Mouse (Mus musculus) heart, postnatal 0 days (tissue): ENCODE results near the gene Gm15056. TPM values are rescaled to one million over a fixed set of nuclear protein-coding genes. Genes with fewer than 3 reads are reported as not detected.

Experiments
- ATAC-seq: fragments of 200-750 bp; cut with Nextera tagmentation; 2 replicates; pipeline ENCODE4 v1.8.0; 2017; ENCODE audit warnings: low read depth, moderate number of reproducible peaks, moderate library complexity; ENCODE audit not compliant: insufficient read depth
- DNase-seq: peaks from one replicate; pipeline ENCODE4 v3.0.0-alpha.2; 2016; ENCODE audit warnings: low spot score
- H3K27ac ChIP-seq: fragments of 300-500 bp; sonication (generic); 2 replicates; pipeline ENCODE4 v1.5.1; 2014; ENCODE audit warnings: low read depth, mild to moderate bottlenecking
- H3K27me3 ChIP-seq: fragments of 300-500 bp; sonication (generic); 2 replicates; pipeline ENCODE4 v1.6.1; 2014; ENCODE audit warnings: low read length, mixed read lengths; ENCODE audit not compliant: control insufficient read depth, insufficient read depth
- H3K36me3 ChIP-seq: fragments of 300-500 bp; sonication (generic); replicated peaks from 2 replicates; pipeline ENCODE4 v1.6.1; 2014; ENCODE audit warnings: low read length, mixed read lengths; ENCODE audit not compliant: control insufficient read depth, insufficient read depth
- H3K4me1 ChIP-seq: fragments of 300-500 bp; sonication (generic); 2 replicates; pipeline ENCODE4 v1.6.1; 2014; ENCODE audit warnings: antibody characterized with exemption; ENCODE audit not compliant: control insufficient read depth, insufficient read depth
- H3K4me2 ChIP-seq: fragments of 300-500 bp; sonication (generic); 2 replicates; pipeline ENCODE4 v1.6.1; 2014; ENCODE audit warnings: low read depth, mild to moderate bottlenecking, low read length, moderate library complexity
- H3K4me3 ChIP-seq: fragments of 300-500 bp; sonication (generic); 2 replicates; pipeline ENCODE4 v1.5.1; 2014; ENCODE audit warnings: low read depth, low read length
- H3K9ac ChIP-seq: fragments of 300-500 bp; sonication (generic); replicated peaks from 2 replicates; pipeline ENCODE4 v1.6.1; 2014; ENCODE audit warnings: low read depth, low read length, mixed read lengths
- H3K9me3 ChIP-seq: fragments of 300-500 bp; sonication (generic); replicated peaks from 2 replicates; pipeline ENCODE4 v1.6.1; 2016; ENCODE audit warnings: low read length; ENCODE audit not compliant: control insufficient read depth
- CTCF ChIP-seq: IDR thresholded peaks from 2 replicates; pipeline ENCODE4 v1.5.1; 2016; ENCODE audit warnings: antibody characterized with exemption, control low read depth, low read depth
- EP300 ChIP-seq: IDR thresholded peaks from 2 replicates; pipeline ENCODE4 v1.6.1; 2016; ENCODE audit warnings: antibody characterized with exemption, low read depth
- WGBS: fragments of 180-500 bp; shearing (Covaris S2); extraction: QIAGEN DNeasy Blood & Tissue Kit; methylation state at CpG from one replicate; pipeline ENCODE4 v1.1.7; 2014; 5-methylcytosine and 5-hydroxymethylcytosine counted together
- polyA plus RNA-seq: library from polyadenylated mRNA; unstranded; fragments of >200 nt; fragmentation: Nextera tagmentation; extraction: Ambion mirVana; gene quantifications from 2 replicates; pipeline ENCODE4 v1.2.1, GENCODE M21; 2015
- total RNA-seq: library from RNA; depleted of rRNA; stranded (reverse); fragments of >200 nt; gene quantifications from 2 replicates; pipeline ENCODE4 v1.2.3, GENCODE M21; 2014; ENCODE audit warnings: low replicate concordance; rRNA removed

Gene Gm15056
- total and polyA plus RNA-seq, 2 experiments from 2014 or later, result not detected

DNA sequence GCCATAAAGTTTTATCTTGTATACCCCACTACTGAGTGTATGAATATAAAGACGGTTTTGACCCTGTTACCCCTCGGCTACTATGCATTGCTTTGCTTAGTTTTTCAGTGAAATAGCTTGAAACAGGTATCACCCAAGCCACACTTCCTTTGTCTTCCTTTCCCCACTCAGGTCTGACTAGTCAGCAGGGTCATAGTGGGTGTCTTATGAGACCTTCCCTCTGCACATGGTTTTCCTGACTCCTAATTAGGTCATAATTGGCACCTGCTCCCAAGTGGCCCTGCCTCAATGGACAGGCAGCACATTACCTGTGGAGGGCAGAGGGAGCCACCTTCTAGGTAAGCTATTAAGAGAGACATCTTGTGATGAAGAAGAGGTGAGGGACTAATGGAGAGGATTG lies 10.1 kb downstream of the Gm15056 start, which contains the start of gene Defb33:
TSS of gene Defb33 (plus strand) at position 301 of the 400 bp plus-strand sequence.
- Histone ChIP-seq H3K9me3 (peaks cover 8% of the 10 kb centered on the region; the same call in 1 of the 2 replicates), H3K4me1 (no peaks in the 10 kb centered on the region), H3K36me3 (no peaks in the 10 kb centered on the region), H3K9ac (no peak within 1 kb of the TSS), H3K27ac (no peak within 1 kb of the TSS), H3K27me3 (no peaks in the 10 kb centered on the region), H3K4me2 (no peak within 1 kb of the TSS), H3K4me3 (no peak within 1 kb of the TSS)
- 52% methylated on average over 2 of the region's 2 CpGs for whole genome bisulfite sequencing
- TF ChIP-seq EP300 (no peak), CTCF (no peak)
- no peak for DNase-seq
- no peak for ATAC-seq

DNA sequence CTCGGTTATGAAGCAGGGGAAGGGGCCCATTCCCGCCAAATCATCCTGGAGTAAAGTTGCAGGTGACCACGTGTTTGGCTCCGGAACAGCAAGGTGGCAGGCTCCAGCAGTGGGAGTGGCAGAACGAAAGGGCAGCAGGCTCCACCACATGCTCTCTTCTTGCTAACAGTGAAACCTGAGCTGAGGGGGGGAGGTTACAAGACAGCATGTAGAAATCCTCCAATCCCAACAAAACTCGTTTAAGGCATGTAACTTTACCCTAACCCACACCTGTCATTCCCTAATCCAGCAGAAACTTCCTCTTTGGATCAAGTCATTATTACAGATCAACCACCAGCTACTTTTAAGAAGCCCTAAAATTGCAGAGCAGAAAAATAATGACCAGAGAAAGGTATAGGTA lies 27.8 kb downstream of the Gm15056 start:
- 30% methylated on average over 6 of the region's 6 CpGs for WGBS
- ATAC-seq (no peak), DNase-seq (no peak)
- Histone ChIP-seq H3K4me3 (no peak overlapping the region), H3K9ac (no peak overlapping the region), H3K27ac (no peak overlapping the region), H3K9me3 (peaks cover 11% of the 10 kb centered on the region; the same call in 1 of the 2 replicates), H3K36me3 (no peaks in the 10 kb centered on the region), H3K4me2 (no peak overlapping the region), H3K4me1 (no peaks in the 10 kb centered on the region), H3K27me3 (no peaks in the 10 kb centered on the region)
- TF ChIP-seq EP300, result no peak
- TF ChIP-seq CTCF, result no peak

Other genes starting within 250 kb of the Gm15056 start
- not detected in 2 replicates for gene Defb33, start 10.0 kb downstream of the Gm15056 start, total RNA-seq
- gene Defb33, start 10.0 kb downstream of the Gm15056 start, polyA plus RNA-seq, result not detected in 2 replicates
- not detected in 2 replicates for gene Gm6040, start 19.4 kb upstream of the Gm15056 start, total RNA-seq
- gene Gm6040, start 19.4 kb upstream of the Gm15056 start, polyA plus RNA-seq, result not detected in 2 replicates
- gene AY761185, start 42.1 kb upstream of the Gm15056 start, total RNA-seq, result not detected in 2 replicates
- gene AY761185, start 42.1 kb upstream of the Gm15056 start, polyA plus RNA-seq, result not detected in 2 replicates
- not detected in 2 replicates for gene Defa21, start 122.9 kb upstream of the Gm15056 start, total RNA-seq
- gene Defa21, start 122.9 kb upstream of the Gm15056 start, polyA plus RNA-seq, result not detected in 2 replicates
- gene Defa23, start 152.4 kb upstream of the Gm15056 start, total RNA-seq, result not detected in 2 replicates
- not detected in 2 replicates for gene Defa23, start 152.4 kb upstream of the Gm15056 start, polyA plus RNA-seq
- gene Defa35, start 162.4 kb upstream of the Gm15056 start, total RNA-seq, result not detected in 2 replicates
- not detected in 2 replicates for gene Defa35, start 162.4 kb upstream of the Gm15056 start, polyA plus RNA-seq
- not detected in 2 replicates for gene Defa25, start 181.8 kb upstream of the Gm15056 start, total RNA-seq
- not detected in 2 replicates for gene Defa25, start 181.8 kb upstream of the Gm15056 start, polyA plus RNA-seq
- not detected in 2 replicates for gene Gm14851, start 193.4 kb upstream of the Gm15056 start, total RNA-seq
- not detected in 2 replicates for gene Gm14851, start 193.4 kb upstream of the Gm15056 start, polyA plus RNA-seq
- gene Defa30, start 232.0 kb upstream of the Gm15056 start, total RNA-seq, result not detected in 2 replicates
- not detected in 2 replicates for gene Defa30, start 232.0 kb upstream of the Gm15056 start, polyA plus RNA-seq